Mouse (Mus musculus) kidney, postnatal 25 days (tissue): ENCODE data around the gene Cdc42se1.

Experiments used
- DNase-seq, 2 experiments: peaks; one replicate each; pipeline ENCODE4 v3.0.0; 2021; ENCODE audit warnings: mixed read lengths in 2 of 2

Cdc42se1 gene

GRCm38 (mm10) chr3:95285390-95285789 is 56.9 kb downstream of the Cdc42se1 start:
- DNase-seq, result no peak
